Mouse (Mus musculus) MEL (cell line): ENCODE measurements around the gene Tiam1. TPM values are rescaled to one million over a fixed set of nuclear protein-coding genes. Genes with fewer than 3 reads are reported as not detected.

Experiments used
- DNase-seq: peaks from one replicate; pipeline ENCODE4 v3.0.0; 2011; ENCODE audit warnings: low read depth, low spot score
- H3K27ac ChIP-seq: 2 replicates; pipeline ENCODE4 v1.5.1; 2012; ENCODE audit warnings: low read depth, mild to moderate bottlenecking, control low read depth, low read length, moderate library complexity; ENCODE audit not compliant: control insufficient read depth
- H3K27me3 ChIP-seq, 2 experiments: fragments of 150-350 bp in 1 of 2; sonication (generic) in 1 of 2; 2 replicates each; pipeline ENCODE4 v1.6.1; 2012; ENCODE audit warnings: low read length in 2 of 2, mild to moderate bottlenecking in 2 of 2, improper control_type of control experiment in 1 of 2, moderate library complexity in 1 of 2; ENCODE audit not compliant: insufficient read depth in 2 of 2, control insufficient read depth in 1 of 2
- H3K36me3 ChIP-seq, 2 experiments: 2 replicates each; pipeline ENCODE4 v1.6.1; 2012 to 2014; ENCODE audit warnings: low read length in 2 of 2, improper control_type of control experiment in 1 of 2, inconsistent platforms in 1 of 2, mild to moderate bottlenecking in 1 of 2; ENCODE audit not compliant: insufficient read depth in 2 of 2, control insufficient read depth in 1 of 2
- H3K4me1 ChIP-seq, 2 experiments: fragments of 150-350 bp in 1 of 2; sonication (generic) in 1 of 2; 2 replicates each; pipeline ENCODE4 v1.6.1; 2012; ENCODE audit warnings: low read length in 2 of 2, improper control_type of control experiment in 1 of 2, mild to moderate bottlenecking in 1 of 2; ENCODE audit not compliant: insufficient read depth in 2 of 2, control insufficient read depth in 1 of 2
- H3K4me3 ChIP-seq, 2 experiments: fragments of 150-350 bp in 1 of 2; sonication (generic) in 1 of 2; 2 replicates each; pipeline ENCODE4 v1.5.1; 2012; ENCODE audit warnings: low read depth in 2 of 2, low read length in 2 of 2, mild to moderate bottlenecking in 2 of 2, moderate library complexity in 2 of 2, control low read depth in 1 of 2, improper control_type of control experiment in 1 of 2; ENCODE audit not compliant: control insufficient read depth in 1 of 2, insufficient read depth in 1 of 2
- H3K79me2 ChIP-seq: 2 replicates; pipeline ENCODE4 v1.6.1; 2012; ENCODE audit warnings: mild to moderate bottlenecking, low read length, moderate library complexity; ENCODE audit not compliant: control insufficient read depth, poor library complexity, insufficient read depth
- H3K9ac ChIP-seq: 2 replicates; pipeline ENCODE4 v1.6.1; 2012; ENCODE audit warnings: low read depth, mild to moderate bottlenecking, control low read depth, low read length, moderate library complexity; ENCODE audit not compliant: control insufficient read depth, poor library complexity, severe bottlenecking
- H3K9me3 ChIP-seq: fragments of 150-350 bp; sonication (generic); replicated peaks from 2 replicates; pipeline ENCODE4 v1.6.1; 2012; ENCODE audit warnings: mild to moderate bottlenecking, low read length, improper control_type of control experiment, moderate library complexity; ENCODE audit not compliant: insufficient read depth
- CHD1 ChIP-seq: IDR thresholded peaks from 2 replicates; pipeline ENCODE4 v1.6.1; 2012; ENCODE audit warnings: low read depth, mild to moderate bottlenecking, inconsistent platforms, low read length, improper control_type of control experiment
- E2F4 ChIP-seq: IDR thresholded peaks from 2 replicates; pipeline ENCODE4 v1.6.1; 2011; ENCODE audit warnings: low read depth, low read length, improper control_type of control experiment, borderline replicate concordance
- ELF1 ChIP-seq: IDR thresholded peaks from 2 replicates; pipeline ENCODE4 v1.6.1; 2014; ENCODE audit warnings: low read depth, mild to moderate bottlenecking, inconsistent platforms, low read length, improper control_type of control experiment, moderate library complexity
- GABPA ChIP-seq: IDR thresholded peaks from 2 replicates; pipeline ENCODE4 v1.6.1; 2012; ENCODE audit warnings: low read depth, mild to moderate bottlenecking, inconsistent platforms, low read length, improper control_type of control experiment, moderate library complexity
- HCFC1 ChIP-seq: IDR thresholded peaks from 2 replicates; pipeline ENCODE4 v1.6.1; 2012; ENCODE audit warnings: low read depth, mild to moderate bottlenecking, inconsistent platforms, low read length, improper control_type of control experiment, moderate library complexity
- JUND ChIP-seq: IDR thresholded peaks from 2 replicates; pipeline ENCODE4 v1.6.1; 2011; ENCODE audit warnings: low read depth, mild to moderate bottlenecking, improper control_type of control experiment, low read length
- MAFK ChIP-seq: IDR thresholded peaks from 2 replicates; pipeline ENCODE4 v1.6.1; 2011; ENCODE audit warnings: low read depth, mild to moderate bottlenecking, low read length, improper control_type of control experiment, borderline replicate concordance
- MAZ ChIP-seq: IDR thresholded peaks from 2 replicates; pipeline ENCODE4 v1.6.1; 2012; ENCODE audit warnings: low read depth, mild to moderate bottlenecking, inconsistent platforms, low read length, improper control_type of control experiment
- MEF2A ChIP-seq: IDR thresholded peaks from 2 replicates; pipeline ENCODE4 v1.6.1; 2014; ENCODE audit warnings: low read depth, mild to moderate bottlenecking, inconsistent platforms, low read length, improper control_type of control experiment; ENCODE audit not compliant: poor library complexity, insufficient replicate concordance, severe bottlenecking; ENCODE audit errors: extremely low read depth
- MXI1 ChIP-seq: IDR thresholded peaks from 2 replicates; pipeline ENCODE4 v1.6.1; 2011; ENCODE audit warnings: mild to moderate bottlenecking, low read depth, low read length, improper control_type of control experiment
- MYB ChIP-seq: IDR thresholded peaks from 2 replicates; pipeline ENCODE4 v1.6.1; 2011; ENCODE audit warnings: mild to moderate bottlenecking, low read depth, low read length, improper control_type of control experiment
- MYC ChIP-seq: IDR thresholded peaks from 2 replicates; pipeline ENCODE4 v1.6.1; 2011; ENCODE audit warnings: low read depth, mild to moderate bottlenecking, low read length, improper control_type of control experiment, moderate library complexity
- POLR2A ChIP-seq, 2 experiments: IDR thresholded peaks; 2 replicates each; pipeline ENCODE4 v1.6.1; 2011 to 2012; ENCODE audit warnings: low read length in 2 of 2, mild to moderate bottlenecking in 2 of 2, control low read depth in 1 of 2, improper control_type of control experiment in 1 of 2, low read depth in 1 of 2, moderate library complexity in 1 of 2; ENCODE audit not compliant: control insufficient read depth in 1 of 2, insufficient read depth in 1 of 2, poor library complexity in 1 of 2
- POLR2AphosphoS5 ChIP-seq: IDR thresholded peaks from 2 replicates; pipeline ENCODE4 v1.6.1; 2012; ENCODE audit warnings: low read depth, borderline replicate concordance, mild to moderate bottlenecking, inconsistent platforms, low read length, moderate library complexity, mixed read lengths
- RAD21 ChIP-seq: IDR thresholded peaks from 2 replicates; pipeline ENCODE4 v1.6.1; 2011; ENCODE audit warnings: mild to moderate bottlenecking, low read depth, low read length, improper control_type of control experiment
- RCOR1 ChIP-seq: IDR thresholded peaks from 2 replicates; pipeline ENCODE4 v1.6.1; 2012; ENCODE audit warnings: low read depth, mild to moderate bottlenecking, inconsistent platforms, low read length, improper control_type of control experiment
- SIN3A ChIP-seq: IDR thresholded peaks from 2 replicates; pipeline ENCODE4 v1.6.1; 2012; ENCODE audit warnings: low read length, improper control_type of control experiment, inconsistent platforms
- SMC3 ChIP-seq: IDR thresholded peaks from 2 replicates; pipeline ENCODE4 v1.6.1; 2011; ENCODE audit warnings: low read depth, low read length, improper control_type of control experiment
- UBTF ChIP-seq: IDR thresholded peaks from 2 replicates; pipeline ENCODE4 v1.6.1; 2012; ENCODE audit warnings: low read depth, mild to moderate bottlenecking, inconsistent platforms, low read length, improper control_type of control experiment, moderate library complexity, borderline replicate concordance; ENCODE audit not compliant: insufficient read depth
- ZC3H11A ChIP-seq: IDR thresholded peaks from 2 replicates; pipeline ENCODE4 v1.6.1; 2012; ENCODE audit warnings: low read depth, mild to moderate bottlenecking, inconsistent platforms, low read length, improper control_type of control experiment
- ZKSCAN1 ChIP-seq: IDR thresholded peaks from 2 replicates; pipeline ENCODE4 v1.6.1; 2012; ENCODE audit warnings: low read depth, mild to moderate bottlenecking, inconsistent platforms, low read length, improper control_type of control experiment, moderate library complexity
- ZMIZ1 ChIP-seq: IDR thresholded peaks from 2 replicates; pipeline ENCODE4 v1.6.1; 2012; ENCODE audit warnings: low read depth, mild to moderate bottlenecking, inconsistent platforms, low read length, improper control_type of control experiment, moderate library complexity
- polyA plus RNA-seq, 2 experiments: library from polyadenylated mRNA; stranded (reverse) in 1 of 2; unstranded in 1 of 2; fragments of >175 nt in 1 of 2; fragments of >200 nt in 1 of 2; gene quantifications; 2 replicates each; pipeline versions ENCODE4 v1.2.1 to v1.2.4; 2012; ENCODE audit warnings: low replicate concordance in 2 of 2, low read depth in 1 of 2; ENCODE audit not compliant: insufficient read length in 2 of 2, insufficient read depth in 1 of 2, missing spikeins in 1 of 2
- total RNA-seq: library from RNA; depleted of rRNA; stranded (reverse); fragments of 300-350 nt; gene quantifications from 2 replicates; pipeline ENCODE4 v1.2.3, GENCODE M21; 2012

Gene Tiam1
- total and polyA plus RNA-seq, 3 experiments: 15.0 to 23.9 (median 19.9) TPM

DNA sequence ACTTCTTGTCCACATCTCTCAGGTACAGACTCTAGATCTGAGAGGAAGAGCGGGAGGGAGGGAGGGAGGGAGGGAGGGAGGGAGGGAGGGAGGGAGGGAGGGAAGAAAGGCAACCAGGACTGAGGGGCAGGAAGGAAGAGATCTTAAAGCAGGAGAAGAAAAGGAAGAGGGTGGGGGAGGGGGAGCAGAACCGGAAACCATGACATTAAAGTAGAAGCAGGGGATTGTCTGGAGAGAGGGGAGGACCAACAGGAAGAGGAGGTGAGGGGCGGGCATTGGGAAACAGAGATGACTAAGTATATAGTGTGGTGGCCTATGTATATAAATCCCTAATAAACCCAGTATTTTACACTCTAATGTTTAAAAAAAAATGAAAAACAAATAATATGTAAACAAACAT is 34.1 kb downstream of the Tiam1 start:
- Histone ChIP-seq H3K79me2 (peaks cover 5% of the 10 kb centered on the region; the same call in 1 of the 2 replicates), H3K36me3 (no peaks in the 10 kb centered on the region), H3K9ac (no peak overlapping the region), H3K9me3 (no peaks in the 10 kb centered on the region), H3K4me1 (no peaks in the 10 kb centered on the region), H3K4me3 (no peak overlapping the region), H3K27ac (no peak overlapping the region), H3K27me3 (no peaks in the 10 kb centered on the region)
- no peak for DNase-seq
- TF ChIP-seq RAD21 (no peak), MYC (no peak), SMC3 (no peak), ZKSCAN1 (no peak), ZC3H11A (no peak), MAZ (no peak), ELF1 (no peak), POLR2A (IDR thresholded peaks at IDR 0.05; ENCODE audit: control insufficient read depth in 1 of 2, insufficient read depth in 1 of 2, low read depth in 1 of 2, low read length in 2 of 2, poor library complexity in 1 of 2) (no peak), MAFK (no peak), E2F4 (no peak), CHD1 (no peak), MEF2A (no peak), UBTF (no peak), SIN3A (no peak), RCOR1 (no peak), HCFC1 (no peak), GABPA (no peak)

DNA sequence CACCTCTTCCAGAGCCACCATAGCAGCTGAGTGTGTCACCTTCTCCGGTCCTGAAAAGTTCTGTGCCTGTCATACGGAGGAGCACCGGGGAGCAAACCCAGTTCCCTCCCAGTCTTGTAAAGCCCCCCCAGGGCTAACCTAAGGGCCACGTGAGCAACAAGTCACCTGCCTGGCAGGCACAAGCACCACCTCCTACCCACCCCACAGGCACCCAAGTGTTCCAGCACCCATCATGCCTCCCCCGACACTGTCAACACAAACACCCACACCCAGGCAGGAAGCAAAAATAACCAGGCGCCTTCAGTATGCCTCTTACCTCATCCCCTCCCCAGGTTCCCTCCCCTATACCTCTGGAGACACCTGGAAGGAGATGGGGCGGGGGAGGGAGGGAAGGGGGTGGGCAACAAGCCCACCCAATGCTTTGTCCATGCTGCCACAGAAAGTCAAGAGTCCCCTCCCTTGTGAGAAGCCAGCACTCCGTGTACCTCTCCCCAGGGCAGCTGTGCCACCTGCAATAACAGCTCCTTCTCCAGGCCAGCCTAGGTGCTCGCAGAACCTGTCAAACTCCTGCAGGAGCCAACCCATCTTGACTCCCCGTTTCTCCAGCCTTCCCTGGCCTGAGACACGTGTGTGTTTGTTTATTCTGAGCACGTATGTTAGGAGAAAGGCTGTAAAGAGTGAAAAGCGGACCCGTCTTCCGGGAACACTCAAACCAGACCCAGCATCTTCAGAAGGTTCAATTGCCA is 38.7 kb downstream of the Tiam1 start:
- no peaks in the 10 kb centered on the region for H3K27me3 ChIP-seq
- H3K9ac ChIP-seq: no peak overlapping the region

More for the DNA sequence above, 38.7 kb downstream of the Tiam1 start:
- Histone ChIP-seq H3K36me3 (no peaks in the 10 kb centered on the region), H3K4me1 (no peaks in the 10 kb centered on the region), H3K9me3 (no peaks in the 10 kb centered on the region), H3K4me3 (no peak overlapping the region), H3K27ac (no peak overlapping the region), H3K79me2 (peaks cover 5% of the 10 kb centered on the region; the same call in 1 of the 2 replicates)
- DNase-seq: no peak
- TF ChIP-seq MYB (no peak), MEF2A (no peak), ZMIZ1 (no peak), MXI1 (no peak), POLR2AphosphoS5 (no peak), MAFK (no peak), SIN3A (no peak), MYC (no peak), JUND (no peak)
